Mouse (Mus musculus) ES-E14 (cell line): ENCODE results near the gene Nxph3. TPM values are rescaled to one million over a fixed set of nuclear protein-coding genes. Genes with fewer than 3 reads are reported as not detected.
A peak's percentile ranks its signal among the peaks of the same experiment; 100 is the strongest.
"Not testable (repeated sequence)": the region's sequence is repeated elsewhere in the genome, so short reads cannot be mapped to it uniquely, and the experiment has no call there.

Source experiments
- DNase-seq: peaks from one replicate; pipeline ENCODE4 v3.0.0-alpha.2; 2013; ENCODE audit warnings: low read depth, low spot score
- H3K27ac ChIP-seq: 2 replicates; pipeline ENCODE4 v1.5.1; 2012; ENCODE audit warnings: low read depth, mild to moderate bottlenecking, low read length, moderate library complexity, mixed read lengths; ENCODE audit not compliant: poor library complexity, insufficient read depth, severe bottlenecking
- H3K36me3 ChIP-seq: 2 replicates; pipeline ENCODE4 v1.6.1; 2012; ENCODE audit warnings: mild to moderate bottlenecking, low read length, moderate library complexity, mixed read lengths; ENCODE audit not compliant: control insufficient read depth, poor library complexity, insufficient read depth, severe bottlenecking
- H3K4me1 ChIP-seq, 2 experiments: fragments of 150-350 bp in 1 of 2; sonication (generic) in 1 of 2; 2 replicates each; pipeline ENCODE4 v1.6.1; 2012; ENCODE audit warnings: low read length in 2 of 2, mild to moderate bottlenecking in 1 of 2, mixed read lengths in 1 of 2; ENCODE audit not compliant: control insufficient read depth in 2 of 2, insufficient read depth in 2 of 2, poor library complexity in 1 of 2
- H3K4me3 ChIP-seq, 2 experiments: fragments of 150-350 bp in 1 of 2; sonication (generic) in 1 of 2; 2 replicates each; pipeline ENCODE4 v1.5.1; 2012; ENCODE audit warnings: low read length in 2 of 2, low read depth in 1 of 2, mild to moderate bottlenecking in 1 of 2, mixed read lengths in 1 of 2; ENCODE audit not compliant: insufficient read depth in 1 of 2, poor library complexity in 1 of 2, severe bottlenecking in 1 of 2
- H3K9ac ChIP-seq: 2 replicates; pipeline ENCODE4 v1.6.1; 2012; ENCODE audit warnings: low read depth, mild to moderate bottlenecking, low read length, mixed read lengths; ENCODE audit not compliant: poor library complexity, insufficient read depth, severe bottlenecking
- H3K9me3 ChIP-seq: fragments of 150-350 bp; sonication (generic); 2 replicates; pipeline ENCODE4 v1.6.1; 2012; ENCODE audit warnings: low read depth, mild to moderate bottlenecking, low read length; ENCODE audit not compliant: control insufficient read depth, insufficient read depth
- CHD2 ChIP-seq: IDR thresholded peaks from 2 replicates; pipeline ENCODE4 v1.6.1; 2014; ENCODE audit warnings: mild to moderate bottlenecking, low read depth, low read length, inconsistent platforms
- HCFC1 ChIP-seq: IDR thresholded peaks from 2 replicates; pipeline ENCODE4 v1.6.1; 2012; ENCODE audit warnings: low read length, inconsistent platforms, borderline replicate concordance; ENCODE audit not compliant: insufficient read depth
- MAFK ChIP-seq: IDR thresholded peaks from 2 replicates; pipeline ENCODE4 v1.6.1; 2014; ENCODE audit warnings: mild to moderate bottlenecking, low read depth, low read length, inconsistent platforms; ENCODE audit not compliant: insufficient read depth
- ZC3H11A ChIP-seq: IDR thresholded peaks from 2 replicates; pipeline ENCODE4 v1.6.1; 2012; ENCODE audit warnings: low read depth, mild to moderate bottlenecking, inconsistent platforms, low read length, borderline replicate concordance
- ZNF384 ChIP-seq: IDR thresholded peaks from 2 replicates; pipeline ENCODE4 v1.6.1; 2012; ENCODE audit warnings: low read depth, low read length, inconsistent platforms
- in situ Hi-C, 2 experiments: fragments of 600-800 bp; cut with MboI; formaldehyde crosslinking; loops; one replicate each; pipeline ENCODE4 v1.15.1; 2025; ENCODE audit warnings: low sequenced_read_pairs in 2 of 2, inconsistent platforms in 1 of 2; ENCODE audit not compliant: unreplicated experiment in 2 of 2
- total RNA-seq: library from RNA; depleted of rRNA; stranded (reverse); fragments of 300-350 nt; gene quantifications from 2 replicates; pipeline ENCODE4 v1.2.3, GENCODE M21; 2012

Nxph3 gene
- total RNA-seq, 1 experiment, result 2.4 TPM

DNA sequence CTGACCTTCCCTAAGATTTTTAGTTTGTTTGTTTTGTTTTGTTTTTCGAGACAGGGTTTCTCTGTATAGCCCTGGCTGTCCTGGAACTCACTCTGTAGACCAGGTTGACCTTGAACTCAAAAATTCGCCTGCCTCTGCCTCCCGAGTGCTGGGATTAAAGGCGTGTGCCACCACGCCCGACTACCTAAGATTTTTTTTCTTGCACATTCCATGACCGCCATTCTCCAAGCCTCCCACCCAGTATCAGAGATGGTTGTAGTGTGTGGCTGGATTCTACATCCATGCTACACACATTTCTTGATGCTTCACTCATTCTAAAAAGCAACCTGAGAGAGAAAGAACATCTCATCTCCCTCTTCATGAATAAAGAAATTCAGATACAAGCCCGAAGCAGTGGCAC lies 12.5 kb downstream of the Nxph3 start:
- not testable (repeated sequence) for H3K9ac ChIP-seq, H3K36me3 ChIP-seq, DNase-seq, H3K27ac ChIP-seq, H3K9me3 ChIP-seq, H3K4me3 ChIP-seq, H3K4me1 ChIP-seq
- TF ChIP-seq ZNF384, result peak; percentile 66
- in situ Hi-C loops, result loop anchor here in 1 of 2 experiments (25.0 kb wide), 1 partner anchor 390 kb away; the partner anchor contains the start of gene Dlx3

DNA sequence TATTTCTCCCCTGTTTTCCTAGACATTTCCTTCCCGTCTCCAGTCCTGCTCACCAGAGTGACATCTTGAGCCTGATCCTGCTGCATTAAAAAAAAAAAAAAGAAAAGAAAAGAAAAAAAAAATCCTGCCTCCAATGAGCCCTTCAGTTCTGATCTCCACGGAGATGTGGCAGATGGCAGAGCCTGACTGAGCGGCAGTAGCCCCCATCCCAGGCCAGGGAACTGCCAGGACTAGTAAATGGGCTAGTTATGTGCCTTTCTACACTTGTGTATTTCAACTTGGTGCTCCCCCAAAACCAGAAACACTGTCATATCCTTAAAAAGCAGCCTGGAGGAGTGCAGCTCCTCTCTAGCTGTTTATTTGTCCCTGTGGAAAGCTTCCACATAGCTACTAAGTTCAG lies 13.5 kb downstream of the Nxph3 start:
- in situ Hi-C loops, result loop anchor here in 1 of 2 experiments (25.0 kb wide), 1 partner anchor 389 kb away; the partner anchor contains the start of gene Dlx3
- TF ChIP-seq CHD2 (no peak), ZNF384 (no peak), MAFK (no peak), ZC3H11A (no peak), HCFC1 (no peak)
- no peaks in the 10 kb centered on the region for H3K36me3 ChIP-seq
- H3K9me3 ChIP-seq, result no peaks in the 10 kb centered on the region
- H3K9ac ChIP-seq, result no peak overlapping the region
- DNase-seq, result no peak
- H3K4me3 ChIP-seq, result no peak overlapping the region
- no peak overlapping the region for H3K27ac ChIP-seq
- peaks cover 2 to 9% of the 10 kb centered on the region in 2 experiments; a peak in 2 of 4 replicates for H3K4me1 ChIP-seq

DNA sequence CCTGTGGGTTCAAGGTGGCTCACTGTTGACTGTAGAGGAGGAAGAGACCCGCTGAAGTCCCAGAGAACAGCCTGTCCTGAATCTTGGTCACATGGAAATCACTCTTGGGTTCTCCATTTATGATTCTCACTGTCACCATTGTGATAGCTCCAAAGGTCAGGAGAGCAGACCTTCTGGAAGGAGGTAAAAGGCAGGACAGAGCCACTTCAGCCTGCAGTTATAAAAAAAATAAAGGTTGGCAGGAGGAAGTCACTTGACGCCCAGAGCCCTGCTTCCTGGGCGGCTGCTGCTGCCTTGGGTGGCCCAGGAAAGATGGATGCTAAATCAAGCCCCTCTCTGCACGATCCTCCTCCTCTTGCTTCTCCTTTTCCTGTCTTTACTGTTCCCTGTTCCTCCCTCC lies 14.0 kb downstream of the Nxph3 start:
- Histone ChIP-seq H3K27ac (no peak overlapping the region), H3K4me3 (no peak overlapping the region)
- TF ChIP-seq ZNF384 (no peak), ZC3H11A (no peak), MAFK (no peak), HCFC1 (no peak), CHD2 (no peak)

DNA sequence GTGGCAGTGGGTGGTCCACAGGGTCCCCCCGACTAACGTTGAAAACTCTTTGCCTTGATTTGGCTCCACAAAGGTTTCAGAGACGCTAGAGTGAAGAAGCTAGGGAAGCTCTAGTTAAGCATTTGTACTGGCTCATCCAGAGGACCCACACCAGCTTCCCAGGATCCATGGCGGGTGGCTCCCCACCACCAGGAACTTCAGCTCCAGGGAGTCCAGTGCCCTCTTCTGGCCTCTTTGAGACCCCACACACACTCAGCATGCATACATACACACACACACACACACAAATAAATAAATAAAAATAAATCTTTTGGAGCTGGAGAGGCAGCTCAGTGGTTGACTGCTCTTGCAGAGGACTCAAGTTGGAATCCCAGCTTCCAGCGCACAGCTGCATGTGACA lies 16.4 kb downstream of the Nxph3 start:
- in situ Hi-C loops, result no loop called here
- peak overlapping the region; percentile 30; the same call in 1 of the 2 replicates for H3K9ac ChIP-seq
- H3K4me3 ChIP-seq, result peak overlapping the region; percentile 26 to 35; a peak in 3 of 4 replicates
- DNase-seq, result no peak
- H3K27ac ChIP-seq, result no peak overlapping the region
- H3K9me3 ChIP-seq, result no peaks in the 10 kb centered on the region
- TF ChIP-seq ZNF384 (no peak), CHD2 (no peak), HCFC1 (0 out of 2 replicates have a peak, but pooled peaks have one; percentile 42), MAFK (no peak), ZC3H11A (no peak)
- H3K36me3 ChIP-seq, result peaks cover 5% of the 10 kb centered on the region; the same call in 1 of the 2 replicates
- H3K4me1 ChIP-seq, result peaks cover 0 to 7% of the 10 kb centered on the region in 2 experiments; a peak in 2 of 4 replicates

More for the DNA sequence above, 14.0 kb downstream of the Nxph3 start:
- Histone ChIP-seq H3K36me3 (no peaks in the 10 kb centered on the region), H3K9me3 (no peaks in the 10 kb centered on the region), H3K9ac (no peak overlapping the region), H3K4me1 (peaks cover 2 to 9% of the 10 kb centered on the region in 2 experiments; a peak in 2 of 4 replicates)
- in situ Hi-C loops, result loop anchor here in 1 of 2 experiments (25.0 kb wide), 1 partner anchor 388 kb away; the partner anchor contains the start of gene Dlx3
- no peak for DNase-seq

DNA sequence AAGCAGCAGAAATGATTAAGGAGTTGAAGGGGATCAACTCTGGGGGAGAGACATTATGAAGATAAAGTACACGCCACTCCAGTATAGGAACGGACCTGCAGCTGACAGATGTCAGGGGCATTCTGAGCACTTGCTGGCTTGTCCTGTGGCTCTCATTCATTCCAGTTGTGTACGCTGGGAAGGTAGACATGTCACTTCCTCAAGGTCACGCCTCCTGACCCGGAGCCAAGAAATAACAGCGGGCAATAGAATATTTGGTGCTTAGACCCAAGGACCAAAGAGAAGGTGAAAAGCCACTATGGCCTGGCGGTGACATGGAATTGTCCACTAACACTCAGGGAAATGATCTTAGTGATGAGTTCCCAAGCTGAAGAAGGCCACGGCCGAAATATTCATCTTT lies 18.5 kb downstream of the Nxph3 start:
- Histone ChIP-seq H3K9me3 (no peaks in the 10 kb centered on the region), H3K9ac (no peak overlapping the region), H3K27ac (no peak overlapping the region), H3K4me3 (no peak overlapping the region), H3K4me1 (0 out of 4 replicates have a peak, but pooled peaks cover 0 to under 1% of the 10 kb centered on the region in 2 experiments), H3K36me3 (peaks cover 8% of the 10 kb centered on the region; the same call in 1 of the 2 replicates)
- DNase-seq, result no peak
- TF ChIP-seq ZNF384 (no peak), CHD2 (no peak), MAFK (no peak), ZC3H11A (no peak), HCFC1 (no peak)
- in situ Hi-C loops, result no loop called here
